Mouse (Mus musculus) hematopoietic stem cell, adult 5-6 weeks (primary cell): ENCODE measurements around the gene Slc16a1. TPM values are rescaled to one million over a fixed set of nuclear protein-coding genes. Genes with fewer than 3 reads are reported as not detected.

ENCODE experiments used
- ATAC-seq, 2 experiments: fragments of 125-278 bp in 1 of 2; replicated peaks in 1 of 2; 2 replicates each; pipeline ENCODE4 v1.8.0; 2016 to 2017; ENCODE audit warnings: inconsistent platforms in 2 of 2, mild to moderate bottlenecking in 2 of 2, moderate number of reproducible peaks in 2 of 2, low read depth in 1 of 2, moderate TSS enrichment in 1 of 2; ENCODE audit not compliant: low FRiP score in 2 of 2, poor library complexity in 2 of 2, severe bottlenecking in 2 of 2, insufficient read depth in 1 of 2, low TSS enrichment in 1 of 2
- total RNA-seq: library from RNA; stranded (forward); fragments of 172-1452, 232-1000 nt; gene quantifications from 2 replicates; pipeline ENCODE4 v1.2.3, GENCODE M21; 2017

The Slc16a1 gene
- total RNA-seq, 1 experiment from 2014 or later, result 58.4 TPM

DNA sequence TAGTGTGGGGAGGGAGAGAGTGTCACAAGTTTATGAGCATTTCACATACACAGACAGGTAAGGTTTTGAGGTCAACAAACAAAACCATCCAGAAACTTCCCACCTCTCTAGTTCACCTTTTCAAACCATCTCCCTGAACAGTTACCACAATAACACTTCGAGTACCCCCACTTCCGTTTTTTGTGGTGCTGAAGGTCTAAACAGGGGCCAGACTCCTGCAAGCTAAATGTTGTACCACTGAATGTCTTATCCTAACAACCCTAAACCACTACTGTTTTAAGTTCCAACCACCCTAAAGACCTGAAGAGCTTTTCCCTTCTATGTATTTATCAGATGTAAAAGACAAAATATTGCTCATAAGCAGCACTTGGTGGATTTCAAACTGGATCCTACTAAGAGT is 2.0 kb upstream of the Slc16a1 start:
- no peak for ATAC-seq

DNA sequence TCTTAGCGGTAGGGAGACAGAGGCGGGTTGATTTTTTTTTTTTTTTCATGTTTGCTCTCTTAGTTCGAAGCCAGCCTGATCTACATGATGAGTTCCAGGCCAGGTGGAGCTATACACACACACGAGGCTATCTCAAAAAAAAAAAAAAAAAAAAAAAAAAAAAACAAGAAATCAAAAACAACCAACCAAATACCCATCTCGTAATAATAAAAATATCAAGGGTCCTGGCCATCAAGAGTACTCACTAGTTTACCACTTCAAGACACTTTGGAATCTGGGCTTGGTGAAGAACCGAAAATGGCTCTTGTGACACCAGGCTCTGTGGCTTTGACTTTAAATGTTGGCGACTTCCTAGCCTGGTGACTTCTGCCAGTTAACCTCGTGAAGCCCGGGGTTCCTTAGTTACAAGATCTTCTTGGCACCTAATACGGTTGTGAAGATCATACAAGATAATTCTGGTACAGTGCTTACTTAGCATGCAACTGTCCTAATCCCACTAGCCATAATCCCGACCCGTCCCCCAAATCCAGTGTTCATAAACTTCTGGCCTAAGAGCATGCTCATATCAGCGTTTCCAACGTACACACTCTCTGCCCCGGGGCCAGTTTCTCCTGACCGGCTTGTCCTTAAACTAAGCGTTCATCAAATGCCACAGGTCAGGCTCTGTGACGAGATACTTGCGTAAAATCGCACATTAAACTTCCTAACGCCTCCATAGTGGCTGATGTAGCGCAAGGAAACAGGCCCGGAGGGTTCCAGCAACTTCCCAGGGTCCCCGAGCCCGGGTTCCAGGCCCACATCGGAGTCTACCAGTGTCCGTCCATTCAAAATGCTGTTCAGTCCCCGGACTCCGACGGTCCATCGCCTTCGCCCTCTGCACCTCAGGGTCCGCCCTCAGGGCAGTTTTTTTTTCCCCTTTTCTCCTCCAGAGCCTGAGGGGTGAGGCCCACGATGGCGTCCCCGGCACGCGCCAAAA is 753 bp upstream of the Slc16a1 start:
- peak; percentile 19 to 27 for ATAC-seq

DNA sequence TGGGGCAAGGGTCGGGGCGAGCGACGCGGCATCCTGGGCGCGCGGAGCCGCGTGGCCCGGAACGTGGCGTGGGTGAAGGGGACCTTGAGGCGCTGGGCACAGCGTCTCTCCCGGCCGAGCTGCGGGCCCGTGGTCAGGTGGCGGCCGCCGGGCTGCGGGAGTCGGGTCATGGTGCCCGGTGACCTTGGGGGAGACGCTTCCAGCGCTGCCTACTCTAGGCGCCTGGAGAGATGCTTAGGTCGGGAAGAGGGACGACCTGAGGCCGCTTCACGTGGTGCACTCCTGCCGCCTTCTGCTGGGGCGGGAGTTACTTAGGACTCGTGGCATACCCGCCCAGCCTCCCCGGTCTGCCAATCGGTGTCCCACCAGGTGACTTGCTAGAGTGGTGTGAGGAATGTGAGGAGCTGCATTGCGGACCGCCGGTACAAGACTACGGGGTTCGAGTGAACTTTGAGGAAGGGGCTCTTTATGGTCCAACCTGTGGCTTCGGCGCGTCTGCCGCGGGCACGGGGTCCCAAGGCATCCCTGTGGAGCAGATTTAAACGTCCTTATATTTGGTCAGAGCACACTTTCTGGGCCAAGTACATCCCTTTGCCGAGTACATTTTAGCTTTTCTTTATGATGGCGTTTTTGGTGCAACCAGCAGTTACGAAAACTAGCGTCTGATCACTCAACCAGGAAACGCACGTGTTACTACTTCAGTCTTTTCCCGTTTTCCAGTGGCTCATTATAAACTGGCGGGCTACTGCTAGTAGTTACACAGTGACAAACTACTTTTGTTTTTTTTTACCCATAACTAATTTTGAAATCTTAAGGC is 672 bp downstream of the Slc16a1 start:
- ATAC-seq, result peak; percentile 28 to 53; a peak in 3 of 4 replicates

- ATAC-seq, result no peak
Observed at GRCm38 (mm10) chr3:104639749-104640368, 1.4 kb downstream of the Slc16a1 start.

DNA sequence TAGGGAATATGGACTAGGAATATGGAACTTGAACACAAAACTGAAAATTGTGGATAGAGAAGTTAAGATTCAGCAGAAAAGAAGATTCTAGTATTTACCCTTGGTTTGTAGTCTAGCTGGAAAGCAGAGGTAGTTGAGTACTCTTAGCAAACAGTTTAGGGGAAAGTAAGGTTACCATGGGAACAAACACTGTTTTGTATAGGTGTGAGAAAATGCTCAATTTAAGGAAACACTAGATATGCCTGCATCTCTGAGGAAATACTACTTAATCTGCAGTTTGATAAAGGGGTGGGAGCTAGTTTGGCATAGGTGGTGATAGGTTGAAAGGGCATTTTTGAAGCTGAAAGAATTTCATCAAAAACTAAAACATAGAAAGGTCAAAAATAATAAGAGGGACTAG is 2.4 kb downstream of the Slc16a1 start:
- ATAC-seq, result no peak

DNA sequence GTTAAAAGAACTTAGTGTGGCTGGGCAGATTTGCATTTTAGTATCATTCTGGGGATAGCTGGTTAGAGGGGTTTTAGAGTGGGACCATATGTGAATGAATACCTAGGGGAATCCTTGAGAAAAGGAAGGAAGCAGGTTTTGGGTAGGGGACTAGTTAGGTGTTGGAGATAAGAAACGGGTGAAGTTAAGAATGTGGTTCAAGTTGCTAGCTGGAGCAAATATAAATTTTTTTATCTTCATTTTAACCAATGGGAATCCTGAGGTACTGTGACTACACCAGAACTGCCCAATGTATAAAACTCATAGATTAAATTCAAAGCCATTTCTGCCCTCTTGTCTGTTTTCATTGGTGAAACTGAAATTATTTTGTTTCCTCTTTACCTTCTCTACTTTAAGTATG is 2.8 kb downstream of the Slc16a1 start:
- ATAC-seq, result no peak

DNA sequence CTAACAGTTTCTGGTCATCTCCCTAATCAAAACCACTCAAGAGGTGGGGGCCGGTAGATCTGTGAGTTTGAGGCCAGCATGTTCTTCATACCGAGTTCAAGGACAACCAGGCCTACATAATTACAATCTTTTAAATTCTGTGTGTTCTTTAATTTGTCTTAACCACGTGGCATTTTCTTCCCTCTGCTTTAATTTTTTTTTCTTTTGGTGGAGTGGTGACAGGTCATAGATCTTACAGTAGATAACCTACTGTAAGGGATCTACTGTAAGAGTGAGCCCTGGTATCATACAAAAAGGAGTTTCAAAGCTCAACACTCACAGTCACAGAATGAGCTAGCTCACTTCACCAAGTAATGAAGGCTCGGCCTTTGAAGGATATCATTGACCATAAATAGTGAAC is 4.6 kb downstream of the Slc16a1 start:
- ATAC-seq, result no peak

DNA sequence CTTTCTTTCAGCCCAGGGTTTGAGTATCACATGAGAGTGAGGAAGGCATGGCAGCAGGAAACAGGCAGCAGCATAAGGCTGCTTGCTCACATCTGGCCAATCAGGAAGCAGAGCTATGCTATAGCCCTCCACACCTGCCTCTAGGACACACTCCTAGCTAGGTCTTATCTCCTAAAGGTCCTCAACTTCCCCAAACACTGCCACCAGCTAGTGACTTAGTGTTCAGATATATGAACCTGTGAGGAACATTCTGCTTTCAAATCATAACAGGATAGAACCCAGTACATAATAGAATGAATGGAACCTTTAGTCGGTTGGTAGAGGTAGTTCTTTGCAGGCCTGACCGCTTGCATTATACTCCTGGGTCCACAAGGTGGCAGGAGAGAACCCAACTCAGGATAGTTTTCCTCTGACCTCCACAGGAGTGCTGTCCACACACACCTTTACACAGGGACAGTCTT is 5.4 kb downstream of the Slc16a1 start:
- ATAC-seq, result peak; percentile 77 to 80; a peak in 3 of 4 replicates

- no peak for ATAC-seq
Observed at GRCm38 (mm10) chr3:104644371-104644770, 5.9 kb downstream of the Slc16a1 start.

DNA sequence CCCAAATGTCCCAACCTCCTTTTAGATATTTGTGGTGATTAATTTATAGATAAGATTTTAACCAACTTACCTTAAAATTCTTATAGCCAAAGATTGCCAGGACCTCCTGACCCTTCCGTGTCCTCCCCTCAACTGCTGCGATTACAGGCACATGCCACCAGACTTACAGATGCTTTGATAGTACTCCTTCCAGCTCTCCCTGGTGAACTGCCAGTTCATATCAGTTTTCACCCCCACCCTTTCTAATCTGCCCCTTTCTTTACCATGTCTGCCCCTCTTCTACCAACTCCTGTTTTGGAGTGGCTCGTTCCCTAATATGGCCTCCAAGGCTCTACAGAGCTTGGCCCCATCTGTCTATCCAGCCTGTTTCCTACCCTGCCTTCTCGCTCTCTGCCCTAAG is 15.8 kb downstream of the Slc16a1 start:
- no peak for ATAC-seq

DNA sequence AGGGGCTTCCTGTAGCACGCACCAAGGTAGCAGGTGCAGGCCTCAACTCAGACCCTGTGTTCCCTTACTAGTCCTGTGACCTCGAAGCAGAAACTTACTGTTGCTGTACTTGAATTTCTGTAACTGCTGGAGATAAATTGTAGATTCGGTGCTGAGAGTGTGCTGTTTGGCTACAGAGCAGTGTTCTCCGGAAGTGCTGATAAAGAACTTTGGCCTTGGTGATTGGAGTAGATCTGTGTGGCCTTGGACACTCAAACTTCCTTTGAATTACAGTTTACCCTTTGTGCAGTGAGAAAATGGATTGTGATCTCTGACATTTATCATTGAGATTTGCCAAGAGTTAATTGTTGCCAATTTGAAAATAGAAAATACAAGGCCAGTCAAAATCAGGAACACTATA is 16.5 kb downstream of the Slc16a1 start:
- ATAC-seq, result no peak

GRCm38 (mm10) chr3:104658706-104659105 is 20.2 kb downstream of the Slc16a1 start:
- no peak for ATAC-seq

- ATAC-seq, result no peak
Observed at GRCm38 (mm10) chr3:104659758-104660157, 21.3 kb downstream of the Slc16a1 start.

DNA sequence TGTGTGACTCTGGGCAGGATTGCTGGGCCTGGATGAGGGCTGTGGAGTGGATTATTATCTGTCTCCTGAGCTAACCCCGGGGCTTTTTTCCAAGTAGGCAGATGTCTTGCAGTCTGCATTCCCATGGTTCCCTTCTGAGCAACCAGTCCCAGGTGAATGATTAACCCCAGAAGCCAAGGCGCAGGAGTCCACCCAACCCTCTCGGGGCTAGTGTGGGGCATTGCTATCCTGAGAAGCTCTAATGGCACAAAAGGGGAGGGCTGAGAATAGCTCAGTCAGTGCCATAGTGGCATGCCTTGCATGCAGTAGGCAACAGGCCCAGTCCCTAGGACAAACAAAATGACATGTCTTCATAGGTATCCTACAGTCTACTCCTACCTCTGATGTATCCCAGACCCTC is 22.1 kb downstream of the Slc16a1 start:
- ATAC-seq, result no peak

GRCm38 (mm10) chr3:104662007-104662406 is 23.5 kb downstream of the Slc16a1 start:
- no peak for ATAC-seq

- ATAC-seq, result no peak
Observed at GRCm38 (mm10) chr3:104662926-104663325, 24.5 kb downstream of the Slc16a1 start.

DNA sequence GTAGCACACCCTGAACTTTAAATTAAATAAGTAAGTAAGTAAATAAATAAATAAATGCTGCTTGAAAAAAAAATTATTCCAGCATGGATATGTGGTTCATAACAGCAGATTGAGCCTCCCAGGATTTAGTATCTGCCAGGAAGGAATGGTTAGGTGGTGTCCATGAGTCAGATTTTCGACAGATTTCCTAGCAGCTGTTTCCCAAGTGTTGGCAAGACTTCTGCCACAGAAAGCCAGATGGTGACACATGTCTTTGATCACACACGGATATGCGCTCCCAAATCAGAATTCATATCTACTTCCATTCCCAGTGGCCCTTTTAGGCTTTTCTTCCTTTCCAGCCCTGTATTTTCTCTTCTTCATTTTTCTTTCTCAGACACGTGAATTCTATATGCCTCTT is 28.5 kb downstream of the Slc16a1 start:
- ATAC-seq, result no peak

GRCm38 (mm10) chr3:104667451-104667850 is 29.0 kb downstream of the Slc16a1 start:
- ATAC-seq, result no peak
